Mouse (Mus musculus) left cerebral cortex, postnatal 10 days (tissue): ENCODE measurements around the gene Nudt3. TPM values are rescaled to one million over a fixed set of nuclear protein-coding genes. Genes with fewer than 3 reads are reported as not detected.

Experiments
- total RNA-seq, 2 experiments: library from RNA; stranded (reverse); gene quantifications; 2 replicates each; pipeline ENCODE4 v1.2.3; 2021

Nudt3 gene
- total RNA-seq, 2 experiments from 2014 or later = 497 to 524 TPM

Other genes with a start within 250 kb of the Nudt3 start
- 10 to 100 TPM; 23.7 to 24.2 TPM for gene Grm4, start 102.1 kb downstream of the Nudt3 start, total RNA-seq
- gene Hmga1, start 67.0 kb downstream of the Nudt3 start, total RNA-seq = 10 to 100 TPM; 40.6 TPM
- gene AI413582, start 57.7 kb downstream of the Nudt3 start, total RNA-seq = 10 to 100 TPM; 80.4 to 95.9 TPM
- gene RPS10-NUDT3, start 11.7 kb upstream of the Nudt3 start, total RNA-seq = not detected
- 100 to 1,000 TPM; 503 to 512 TPM for gene Rps10, start 13.2 kb upstream of the Nudt3 start, total RNA-seq
- gene Pacsin1, start 32.0 kb upstream of the Nudt3 start, total RNA-seq = 100 to 1,000 TPM; 204 to 211 TPM
- 1 to 10 TPM; 1.3 to 2.0 TPM for gene Spdef, start 105.5 kb upstream of the Nudt3 start, total RNA-seq
- 100 to 1,000 TPM; 106 to 107 TPM for gene D17Wsu92e, start 197.2 kb upstream of the Nudt3 start, total RNA-seq
- 10 to 100 TPM; 72.1 to 76.6 TPM for gene Snrpc, start 214.7 kb upstream of the Nudt3 start, total RNA-seq
- gene Uhrf1bp1, start 232.9 kb upstream of the Nudt3 start, total RNA-seq = 10 to 100 TPM; 22.9 to 23.8 TPM